12 mouse cellular contexts compared by ENCODE assay signal in genomic region chr10:56484931-56485330, GRCm38 (mm10).
DNase-seq lines count a peak whose midpoint lies in the region; TF ChIP-seq lines count a peak whose summit lies in the region.
"Had no signal": no experiment of that assay in that cellular context is flagged by ENCODE, and none has a peak within 500 bp of the region (broad histone marks: within the 10 kb centered on the region; RNA-seq: fewer than 3 reads in every experiment).

No protein-coding gene starts in this region.

- peak; percentile 11 to 30 for DNase-seq in cerebellum, postnatal 10 days
- no peak for DNase-seq in cerebellum, adult 11-12 months
- DNase-seq in heart, adult 11 months: peak; percentile 5
- no peak for DNase-seq in heart, postnatal 36 days
- peak; percentile 89 for DNase-seq in brain, embryonic 14.5 days (ENCODE audit: low read depth)
- DNase-seq in cerebellum, postnatal 4 days (ENCODE audit: low spot score in 2 of 2): no peak
- no peak for DNase-seq in urinary bladder, postnatal 10 days (ENCODE audit: low spot score)
- DNase-seq: adrenal gland, postnatal 25 days; cerebellum, adult 8-10 months; cerebellum, postnatal 36 days; gastrocnemius, postnatal 14 days; kidney, adult 8-10 months had no signal

- TF ChIP-seq POLR2A in brain, embryonic 14.5 days (IDR thresholded peaks at IDR 0.05; ENCODE audit: borderline replicate concordance, extremely low read depth, insufficient read depth, insufficient read length, poor library complexity, severe bottlenecking): no peak

- intact Hi-C loops in heart, postnatal 36 days (cut with DNase I): no loop called here

- no peak for TF ChIP-seq CTCF in brain, embryonic 14.5 days (IDR thresholded peaks at IDR 0.05; ENCODE audit: borderline replicate concordance, extremely low read depth, insufficient read depth, insufficient read length)

Comparison
In these comparisons a context has a peak if more than half of its experiments do, and no peak if none do; other contexts are left out.
1. DNase-seq: peak in cerebellum, postnatal 10 days (2 of 2), heart, adult 11 months (single experiment) and brain, embryonic 14.5 days (single experiment); none in cerebellum, adult 11-12 months (single experiment), heart, postnatal 36 days (0 of 2), cerebellum, postnatal 4 days (0 of 2) and urinary bladder, postnatal 10 days (single experiment).